Mouse (Mus musculus) lung, postnatal 36 days (tissue): ENCODE data around the gene Ankrd33b.

Experiments used
- DNase-seq: peaks from one replicate; pipeline ENCODE4 v3.0.0; 2022; ENCODE audit warnings: mixed read lengths

The Ankrd33b gene

GRCm38 (mm10) chr15:31262361-31262760 lies 105.2 kb downstream of the Ankrd33b start:
- DNase-seq: no peak

DNA sequence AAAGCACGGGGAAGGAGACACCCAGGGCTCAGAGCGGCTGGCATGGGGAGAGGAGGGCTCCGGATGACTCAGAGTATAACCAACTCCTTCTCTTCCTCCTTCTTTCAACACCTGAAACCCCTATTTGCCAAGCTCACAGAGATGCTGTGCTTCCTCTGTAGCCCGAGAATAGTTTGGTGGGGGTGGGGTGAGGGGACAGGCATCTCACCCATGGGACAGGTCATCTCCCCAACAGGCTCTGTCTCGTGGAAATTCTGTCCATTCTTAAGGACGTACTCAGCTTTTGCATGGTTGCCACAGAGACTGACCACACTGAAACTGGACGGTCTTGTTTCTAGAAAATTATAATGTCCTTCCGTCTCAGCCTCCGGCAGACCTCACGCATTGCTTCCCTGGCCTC lies 106.4 kb downstream of the Ankrd33b start:
- no peak for DNase-seq

- DNase-seq: no peak
Measured at GRCm38 (mm10) chr15:31258693-31259439, 108.7 kb downstream of the Ankrd33b start.

GRCm38 (mm10) chr15:31258029-31258692 lies 109.4 kb downstream of the Ankrd33b start:
- DNase-seq: peak; percentile 14

GRCm38 (mm10) chr15:31257329-31257728 lies 110.2 kb downstream of the Ankrd33b start:
- no peak for DNase-seq

DNA sequence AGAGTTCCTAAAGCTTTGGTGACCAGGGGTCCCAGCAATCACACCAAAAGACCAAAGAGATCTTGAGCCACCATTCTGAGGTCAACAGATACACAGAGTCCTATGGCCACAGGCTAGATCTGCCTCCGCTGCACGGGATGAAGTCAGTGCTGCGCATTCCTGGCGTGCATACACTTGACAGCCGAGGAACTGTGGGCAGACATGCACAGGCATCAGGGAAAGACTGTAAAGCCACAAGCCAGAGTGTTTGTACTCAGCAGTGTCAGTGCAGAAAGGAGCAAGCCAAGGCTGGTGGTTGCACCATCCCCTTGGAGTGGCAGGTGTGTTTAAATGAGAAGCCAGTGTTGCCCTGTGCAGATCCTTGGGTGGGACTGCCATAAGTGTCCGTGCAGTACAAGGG lies 111.8 kb downstream of the Ankrd33b start:
- DNase-seq: no peak

- no peak for DNase-seq
Measured at GRCm38 (mm10) chr15:31254939-31255535, 112.5 kb downstream of the Ankrd33b start.

- DNase-seq: no peak
Measured at GRCm38 (mm10) chr15:31253963-31254362, 113.6 kb downstream of the Ankrd33b start.

DNA sequence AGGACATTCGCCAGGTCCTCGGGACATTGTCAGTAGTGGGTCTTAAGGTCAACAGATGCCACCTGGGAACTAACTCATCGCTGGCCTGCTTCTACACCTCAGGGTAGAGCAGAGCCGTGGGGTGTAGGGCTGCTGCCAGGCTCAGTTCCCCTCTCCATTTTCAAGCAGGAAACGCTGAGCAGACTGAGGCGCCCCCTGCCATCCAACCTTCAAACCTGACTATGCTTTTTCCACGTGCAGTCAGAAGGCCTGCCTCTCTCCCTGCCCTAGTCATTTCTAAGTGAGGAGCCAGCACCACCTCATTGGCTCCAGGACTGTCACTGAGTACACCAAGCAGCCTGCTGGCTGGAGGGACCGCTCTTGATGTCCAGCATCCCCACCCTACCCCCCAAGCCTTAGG lies 114.1 kb downstream of the Ankrd33b start:
- no peak for DNase-seq

DNA sequence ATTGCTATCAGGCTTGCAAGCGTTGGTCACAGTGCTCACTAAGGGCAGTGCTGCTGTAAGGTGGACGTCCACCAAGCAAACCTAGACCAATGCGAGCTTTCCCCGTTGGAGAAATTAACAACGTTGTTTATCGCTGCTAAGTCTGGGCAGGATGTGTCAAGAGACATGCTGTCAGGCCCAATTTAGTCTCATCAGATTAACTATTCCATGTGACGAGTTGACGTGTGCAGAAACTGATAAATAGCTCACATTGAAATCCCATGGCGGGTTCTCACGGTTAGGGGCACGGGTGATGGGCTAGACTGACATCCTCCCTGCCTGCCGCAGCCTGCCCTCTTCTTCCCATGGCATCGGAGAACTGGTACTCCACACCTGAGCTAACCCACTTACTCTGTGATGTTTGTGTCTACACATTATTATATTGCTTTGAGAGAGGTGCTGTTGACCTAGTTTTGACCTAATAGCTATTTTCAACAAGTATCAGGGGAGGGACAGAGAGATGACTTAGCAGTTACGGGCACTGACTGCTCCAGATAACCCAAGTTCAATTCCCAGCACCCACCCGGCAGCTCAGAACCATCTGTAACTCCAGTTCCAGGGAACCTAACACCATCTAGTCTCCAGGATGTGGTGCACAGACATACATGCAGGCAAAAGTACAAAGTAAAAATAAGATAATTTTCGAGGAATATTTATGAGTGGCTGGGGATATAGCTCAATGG lies 114.8 kb downstream of the Ankrd33b start:
- DNase-seq: no peak

DNA sequence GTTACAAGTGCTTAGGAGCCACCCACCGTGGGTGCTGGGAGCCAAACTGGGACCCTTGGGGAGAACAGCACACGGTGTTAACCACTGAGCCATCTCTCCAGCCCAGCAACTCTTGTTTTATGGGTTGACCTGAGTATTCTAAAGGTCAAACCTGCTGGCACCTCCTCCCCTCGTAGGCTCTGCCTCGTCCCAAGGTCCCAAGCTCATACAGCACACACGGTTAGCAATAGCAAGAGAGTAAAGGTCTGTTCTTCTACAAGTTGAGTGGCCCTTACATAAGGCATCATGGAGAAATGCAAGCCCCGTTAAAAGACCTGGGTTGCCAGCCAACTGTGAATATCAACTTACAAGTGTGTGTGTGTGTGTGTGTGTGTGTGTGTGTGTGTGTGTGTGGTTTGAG lies 116.3 kb downstream of the Ankrd33b start:
- no peak for DNase-seq

DNA sequence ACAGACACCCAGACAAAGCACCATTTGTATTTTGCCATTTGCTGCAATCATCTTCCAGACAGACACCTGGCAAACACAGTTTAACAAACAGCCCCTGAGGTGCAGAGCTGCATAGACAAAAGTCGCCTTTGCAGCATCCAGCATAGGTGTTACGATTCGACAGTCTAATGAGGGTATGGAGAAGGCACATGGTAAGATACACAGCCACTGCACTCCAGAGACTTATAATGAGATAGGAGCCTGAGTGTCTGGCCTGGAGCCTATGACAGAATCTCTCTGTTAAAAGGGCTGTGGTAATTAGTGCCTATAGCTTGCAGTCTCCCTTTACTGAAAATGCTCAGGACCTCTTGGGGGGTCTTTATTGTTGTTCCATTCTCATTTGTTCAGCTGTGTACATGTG lies 116.8 kb downstream of the Ankrd33b start:
- DNase-seq: no peak

GRCm38 (mm10) chr15:31250027-31250426 lies 117.5 kb downstream of the Ankrd33b start:
- DNase-seq: no peak

DNA sequence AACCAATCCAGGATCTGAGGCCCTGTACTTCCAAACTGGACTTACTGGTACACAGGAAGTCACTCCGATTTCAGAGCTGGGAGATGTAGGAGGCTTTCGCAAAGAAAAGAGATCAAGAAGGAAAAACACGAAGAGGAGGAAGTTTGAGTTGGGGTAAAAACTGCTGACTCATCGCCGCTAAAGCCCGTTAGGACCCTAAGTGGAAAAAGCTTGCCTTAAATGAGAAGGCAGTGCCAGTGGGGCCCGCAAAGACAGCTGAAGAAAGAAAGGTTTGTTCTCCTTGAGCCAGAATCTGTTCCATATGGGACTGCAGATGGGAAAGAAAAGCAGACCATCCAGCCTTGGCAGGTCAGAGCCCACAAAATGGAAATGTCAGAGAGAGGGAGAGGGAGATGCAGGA lies 118.6 kb downstream of the Ankrd33b start:
- no peak for DNase-seq

GRCm38 (mm10) chr15:31247035-31247434 lies 120.5 kb downstream of the Ankrd33b start:
- no peak for DNase-seq

GRCm38 (mm10) chr15:31245934-31246333 lies 121.6 kb downstream of the Ankrd33b start:
- no peak for DNase-seq

GRCm38 (mm10) chr15:31244696-31245445 lies 122.7 kb downstream of the Ankrd33b start:
- DNase-seq: no peak

DNA sequence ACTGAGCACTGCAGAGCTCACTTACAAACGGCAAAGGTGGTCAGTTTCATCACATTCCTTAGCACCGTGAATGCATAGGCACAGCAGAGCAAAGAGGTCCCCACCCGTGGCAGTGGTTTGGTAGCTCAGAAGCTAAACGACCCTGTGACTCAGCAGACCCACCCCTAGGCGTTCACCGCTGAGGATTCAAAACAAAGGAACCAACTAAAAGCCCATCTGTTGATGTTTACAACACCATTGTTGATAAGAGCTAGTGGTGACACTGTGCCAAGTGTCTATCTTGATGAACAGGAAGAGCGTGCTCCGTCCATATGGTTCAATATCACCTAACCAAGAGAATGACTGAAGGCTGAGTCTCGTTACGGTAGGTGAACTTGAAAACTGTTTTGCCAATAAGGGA lies 124.3 kb downstream of the Ankrd33b start:
- DNase-seq: peak; percentile 26
